Mouse (Mus musculus): ENCODE data around the gene Clps. TPM values are rescaled to one million over a fixed set of nuclear protein-coding genes. Genes with fewer than 3 reads are reported as not detected.

Clps gene
- not detected in 2 replicates for polyA plus RNA-seq (2014; fragmentation: Nextera tagmentation; extraction: Ambion mirVana)

DNA sequence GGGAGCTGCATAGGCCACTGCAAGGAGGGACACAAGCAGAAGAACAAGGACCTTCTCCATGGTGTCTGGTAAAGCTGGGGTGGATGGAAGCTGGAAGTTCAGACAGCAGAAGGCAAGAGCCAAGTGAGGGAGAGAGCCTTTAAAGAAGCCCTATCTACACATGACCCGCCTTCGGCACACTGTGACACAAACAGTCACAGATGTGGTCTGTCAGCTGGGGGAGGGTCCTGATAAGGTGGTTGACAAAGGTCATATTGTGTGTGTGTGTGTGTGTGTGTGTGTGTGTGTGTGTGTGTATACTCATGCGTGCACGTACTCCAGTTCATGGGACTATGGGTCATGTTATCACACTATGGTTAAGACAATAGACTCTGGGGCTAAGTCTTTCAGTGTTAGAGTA, at the start of gene Clps:
Clps (minus strand) TSS at position 169 of the 400 bp plus-strand sequence.
- DNase-seq (ENCODE audit: low spot score) (no peak), ATAC-seq (replicated peaks; ENCODE audit: low FRiP score) (no peak)
- 97% methylated on average over 4 of the region's 4 CpGs for WGBS
- no peaks in the 10 kb centered on the region for H3K36me3 ChIP-seq (ENCODE audit: control insufficient read depth, insufficient read depth, low read length)
- no peak within 1 kb of the TSS for H3K9ac ChIP-seq (ENCODE audit: low read length)
- H3K9me3 ChIP-seq (ENCODE audit: control insufficient read depth, low read length) = no peaks in the 10 kb centered on the region
- no peak within 1 kb of the TSS for H3K4me3 ChIP-seq (ENCODE audit: low read depth, low read length)
- H3K27ac ChIP-seq (ENCODE audit: low read depth, low read length) = no peak within 1 kb of the TSS
- no peaks in the 10 kb centered on the region for H3K27me3 ChIP-seq (ENCODE audit: control insufficient read depth, insufficient read depth, low read length)
- H3K4me2 ChIP-seq (ENCODE audit: low read depth, low read length, severe bottlenecking) = no peak within 1 kb of the TSS
- H3K4me1 ChIP-seq (replicated peaks; ENCODE audit: control insufficient read depth, insufficient read depth, low read length) = no peaks in the 10 kb centered on the region

DNA sequence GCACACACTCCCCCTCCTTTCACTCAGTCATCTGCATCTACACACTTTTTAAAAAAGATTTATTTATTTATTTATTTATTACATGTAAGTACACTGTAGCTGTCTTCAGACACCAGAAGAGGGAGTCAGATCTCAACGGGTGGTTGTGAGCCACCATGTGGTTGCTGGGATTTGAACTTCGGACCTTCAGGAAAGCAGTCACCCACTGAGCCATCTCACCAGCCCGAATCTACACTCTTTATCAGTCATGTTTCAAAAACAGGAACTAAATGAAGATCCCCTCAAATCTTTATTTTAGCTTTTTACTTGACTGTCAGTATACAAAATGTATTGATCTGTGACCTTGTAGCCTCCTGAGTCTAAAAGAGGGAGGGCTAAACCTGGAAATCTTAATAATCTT, 49.0 kb upstream of the Clps start:
- Histone ChIP-seq H3K4me1 (replicated peaks; ENCODE audit: control insufficient read depth, insufficient read depth, low read length) (no peaks in the 10 kb centered on the region), H3K27me3 (ENCODE audit: control insufficient read depth, insufficient read depth, low read length) (no peaks in the 10 kb centered on the region), H3K27ac (ENCODE audit: low read depth, low read length) (no peak overlapping the region), H3K9me3 (ENCODE audit: control insufficient read depth, low read length) (no peaks in the 10 kb centered on the region), H3K9ac (ENCODE audit: low read length) (no peak overlapping the region), H3K4me2 (ENCODE audit: low read depth, low read length, severe bottlenecking) (no peak overlapping the region), H3K4me3 (ENCODE audit: low read depth, low read length) (no peak overlapping the region), H3K36me3 (ENCODE audit: control insufficient read depth, insufficient read depth, low read length) (peaks cover 9% of the 10 kb centered on the region; the same call in 1 of the 2 replicates)
- ATAC-seq (replicated peaks; ENCODE audit: low FRiP score) (no peak), DNase-seq (ENCODE audit: low spot score) (no peak)
- WGBS = 87% methylated on average over 3 of the region's 3 CpGs

DNA sequence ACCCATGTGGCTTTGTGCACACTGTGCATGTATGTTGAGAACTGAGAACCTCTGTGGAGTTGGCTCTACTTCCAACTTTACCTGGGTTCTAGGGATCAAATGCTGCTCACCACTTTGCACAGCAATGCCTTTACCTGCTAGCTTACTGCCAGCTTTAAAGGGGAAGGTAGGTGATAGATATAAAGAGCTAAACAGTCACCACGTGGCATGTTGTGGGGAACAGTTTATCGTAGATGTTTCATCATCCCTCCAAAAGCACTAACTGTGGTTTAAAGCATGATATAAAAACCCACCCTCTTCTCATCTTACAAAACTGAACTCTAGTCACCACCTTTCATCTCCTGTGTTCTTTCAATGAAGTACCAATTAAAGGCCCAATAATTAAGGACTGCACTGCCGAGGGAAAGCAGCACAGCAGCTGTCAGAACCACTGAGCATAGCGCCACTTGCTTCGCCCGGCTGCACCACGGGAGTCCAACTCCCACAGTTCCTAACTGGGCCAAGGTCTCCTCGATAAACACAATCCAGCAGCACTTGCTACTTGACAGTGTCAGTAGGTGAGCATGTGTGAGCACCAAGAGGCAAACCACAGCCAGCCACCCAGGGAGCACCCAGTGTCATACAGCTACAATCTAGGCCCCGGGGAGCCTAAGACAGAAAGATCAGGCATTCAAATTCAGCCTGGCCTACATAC, 41.1 kb upstream of the Clps start:
- Histone ChIP-seq H3K27me3 (ENCODE audit: control insufficient read depth, insufficient read depth, low read length) (no peaks in the 10 kb centered on the region), H3K9me3 (ENCODE audit: control insufficient read depth, low read length) (no peaks in the 10 kb centered on the region), H3K4me3 (ENCODE audit: low read depth, low read length) (no peak overlapping the region), H3K36me3 (ENCODE audit: control insufficient read depth, insufficient read depth, low read length) (peaks cover 27% of the 10 kb centered on the region), H3K4me1 (replicated peaks; ENCODE audit: control insufficient read depth, insufficient read depth, low read length) (no peaks in the 10 kb centered on the region), H3K9ac (ENCODE audit: low read length) (no peak overlapping the region), H3K4me2 (ENCODE audit: low read depth, low read length, severe bottlenecking) (no peak overlapping the region), H3K27ac (ENCODE audit: low read depth, low read length) (no peak overlapping the region)
- WGBS = 87% methylated on average over 9 of the region's 9 CpGs
- DNase-seq (ENCODE audit: low spot score) = no peak
- no peak for ATAC-seq (replicated peaks; ENCODE audit: low FRiP score)

DNA sequence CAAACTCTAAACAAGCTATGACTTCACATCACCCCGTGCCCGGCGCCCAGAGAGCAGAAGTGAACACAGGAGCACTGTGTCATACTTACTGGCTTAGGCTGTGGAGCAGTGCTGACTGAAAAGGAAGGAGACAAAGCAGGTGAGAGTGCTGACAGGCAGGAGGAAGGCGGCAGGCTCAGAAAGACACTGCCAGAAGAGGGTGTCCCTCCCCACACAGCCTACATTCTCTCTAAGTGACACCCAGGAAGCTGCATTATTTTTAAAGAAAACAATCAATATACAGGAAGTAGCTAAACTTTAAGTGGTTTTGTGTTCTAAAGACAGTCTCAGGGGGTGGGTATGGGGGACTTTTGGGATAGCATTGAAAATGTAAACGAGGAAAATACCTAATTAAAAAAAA, 40.2 kb upstream of the Clps start:
- DNase-seq (ENCODE audit: low spot score) (no peak), ATAC-seq (replicated peaks; ENCODE audit: low FRiP score) (no peak)
- Histone ChIP-seq H3K9ac (ENCODE audit: low read length) (no peak overlapping the region), H3K36me3 (ENCODE audit: control insufficient read depth, insufficient read depth, low read length) (peaks cover 23% of the 10 kb centered on the region), H3K4me3 (ENCODE audit: low read depth, low read length) (no peak overlapping the region), H3K4me1 (replicated peaks; ENCODE audit: control insufficient read depth, insufficient read depth, low read length) (no peaks in the 10 kb centered on the region), H3K4me2 (ENCODE audit: low read depth, low read length, severe bottlenecking) (no peak overlapping the region), H3K27ac (ENCODE audit: low read depth, low read length) (no peak overlapping the region), H3K9me3 (ENCODE audit: control insufficient read depth, low read length) (no peaks in the 10 kb centered on the region), H3K27me3 (ENCODE audit: control insufficient read depth, insufficient read depth, low read length) (no peaks in the 10 kb centered on the region)
- WGBS = 87% methylated on average over 5 of the region's 5 CpGs

DNA sequence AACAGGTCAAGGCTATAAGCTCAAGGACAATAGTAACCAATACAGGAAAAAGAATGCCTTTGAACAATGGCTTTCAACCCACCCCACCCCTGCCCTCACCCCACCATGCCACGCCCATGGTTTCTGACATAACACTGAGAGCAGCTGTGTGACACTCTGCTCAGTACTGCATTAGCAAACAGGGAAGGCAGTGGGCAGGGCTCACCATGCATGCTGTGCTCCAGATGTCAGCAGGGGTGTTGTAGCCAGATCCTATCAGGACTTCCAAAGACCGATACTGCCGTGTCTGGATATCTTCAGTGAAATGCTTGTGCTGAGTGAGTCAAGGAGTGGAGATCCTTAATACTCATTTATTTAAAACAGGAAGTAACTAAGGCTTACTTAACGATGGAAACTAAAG, 33.4 kb upstream of the Clps start:
- H3K4me1 ChIP-seq (replicated peaks; ENCODE audit: control insufficient read depth, insufficient read depth, low read length) = no peaks in the 10 kb centered on the region
- H3K4me3 ChIP-seq (ENCODE audit: low read depth, low read length) = no peak overlapping the region
- no peaks in the 10 kb centered on the region for H3K9me3 ChIP-seq (ENCODE audit: control insufficient read depth, low read length)
- H3K4me2 ChIP-seq (ENCODE audit: low read depth, low read length, severe bottlenecking) = no peak overlapping the region
- WGBS = 85% methylated on average over 4 of the region's 4 CpGs
- H3K27ac ChIP-seq (ENCODE audit: low read depth, low read length) = no peak overlapping the region
- H3K36me3 ChIP-seq (ENCODE audit: control insufficient read depth, insufficient read depth, low read length) = peaks cover 22% of the 10 kb centered on the region
- ATAC-seq (replicated peaks; ENCODE audit: low FRiP score) (no peak), DNase-seq (ENCODE audit: low spot score) (no peak)
- H3K27me3 ChIP-seq (ENCODE audit: control insufficient read depth, insufficient read depth, low read length) = no peaks in the 10 kb centered on the region
- no peak overlapping the region for H3K9ac ChIP-seq (ENCODE audit: low read length)

DNA sequence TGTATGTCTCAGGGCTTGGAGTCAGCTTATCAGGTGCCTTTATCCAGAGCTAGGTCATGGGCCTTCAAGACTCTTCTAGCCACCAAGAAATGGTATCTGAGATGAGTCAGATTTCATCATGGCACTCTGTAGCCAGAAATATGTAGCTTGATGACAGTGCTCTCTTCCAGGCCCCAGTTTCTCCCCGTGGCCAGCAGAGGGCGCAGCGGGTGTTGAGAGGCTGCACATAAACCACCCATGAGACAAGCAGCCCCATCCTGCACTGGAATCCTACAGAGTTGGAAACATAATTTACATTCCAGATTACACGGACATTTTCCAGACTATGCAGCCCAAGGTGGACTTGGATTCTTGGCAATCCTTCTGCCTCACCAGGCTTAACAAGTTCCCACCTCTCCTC, 32.4 kb upstream of the Clps start:
- 27% methylated on average over 4 of the region's 4 CpGs for WGBS
- Histone ChIP-seq H3K36me3 (ENCODE audit: control insufficient read depth, insufficient read depth, low read length) (peaks cover 27% of the 10 kb centered on the region), H3K4me3 (ENCODE audit: low read depth, low read length) (no peak overlapping the region)

DNA sequence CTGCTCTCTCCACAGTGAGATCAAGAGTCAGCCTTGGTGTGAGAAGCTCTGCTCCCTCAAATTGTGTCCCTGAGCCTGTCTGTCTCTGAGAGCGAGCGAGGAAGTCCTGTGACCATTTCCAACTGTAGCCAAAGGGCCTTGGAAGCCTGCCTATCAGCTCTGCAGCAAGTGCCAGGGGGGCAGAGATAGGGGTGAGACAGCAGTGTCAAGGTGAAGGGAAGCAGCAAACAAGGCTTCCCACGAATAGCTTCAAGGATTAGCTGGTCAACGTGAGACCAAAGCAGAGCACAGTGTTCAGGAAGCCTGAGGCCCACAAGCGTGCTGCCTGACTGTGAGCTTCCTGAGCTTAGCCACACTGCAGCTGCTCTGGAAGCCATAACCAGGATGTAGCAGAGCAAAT, 30.9 kb upstream of the Clps start:
- H3K4me3 ChIP-seq (ENCODE audit: low read depth, low read length) = no peak overlapping the region
- no peak overlapping the region for H3K27ac ChIP-seq (ENCODE audit: low read depth, low read length)
- ATAC-seq (replicated peaks; ENCODE audit: low FRiP score) = no peak
- WGBS = 96% methylated on average over 5 of the region's 5 CpGs
- no peaks in the 10 kb centered on the region for H3K4me1 ChIP-seq (replicated peaks; ENCODE audit: control insufficient read depth, insufficient read depth, low read length)
- no peak overlapping the region for H3K4me2 ChIP-seq (ENCODE audit: low read depth, low read length, severe bottlenecking)
- H3K9ac ChIP-seq (ENCODE audit: low read length) = no peak overlapping the region
- peaks cover 22% of the 10 kb centered on the region for H3K36me3 ChIP-seq (ENCODE audit: control insufficient read depth, insufficient read depth, low read length)
- no peaks in the 10 kb centered on the region for H3K9me3 ChIP-seq (ENCODE audit: control insufficient read depth, low read length)
- no peaks in the 10 kb centered on the region for H3K27me3 ChIP-seq (ENCODE audit: control insufficient read depth, insufficient read depth, low read length)
- DNase-seq (ENCODE audit: low spot score) = no peak

More for the DNA sequence above, 32.4 kb upstream of the Clps start:
- Histone ChIP-seq H3K27ac (ENCODE audit: low read depth, low read length) (no peak overlapping the region), H3K4me1 (replicated peaks; ENCODE audit: control insufficient read depth, insufficient read depth, low read length) (no peaks in the 10 kb centered on the region), H3K9me3 (ENCODE audit: control insufficient read depth, low read length) (no peaks in the 10 kb centered on the region), H3K27me3 (ENCODE audit: control insufficient read depth, insufficient read depth, low read length) (no peaks in the 10 kb centered on the region), H3K9ac (ENCODE audit: low read length) (no peak overlapping the region), H3K4me2 (ENCODE audit: low read depth, low read length, severe bottlenecking) (no peak overlapping the region)
- no peak for ATAC-seq (replicated peaks; ENCODE audit: low FRiP score)
- peak; percentile 89 for DNase-seq (ENCODE audit: low spot score)

DNA sequence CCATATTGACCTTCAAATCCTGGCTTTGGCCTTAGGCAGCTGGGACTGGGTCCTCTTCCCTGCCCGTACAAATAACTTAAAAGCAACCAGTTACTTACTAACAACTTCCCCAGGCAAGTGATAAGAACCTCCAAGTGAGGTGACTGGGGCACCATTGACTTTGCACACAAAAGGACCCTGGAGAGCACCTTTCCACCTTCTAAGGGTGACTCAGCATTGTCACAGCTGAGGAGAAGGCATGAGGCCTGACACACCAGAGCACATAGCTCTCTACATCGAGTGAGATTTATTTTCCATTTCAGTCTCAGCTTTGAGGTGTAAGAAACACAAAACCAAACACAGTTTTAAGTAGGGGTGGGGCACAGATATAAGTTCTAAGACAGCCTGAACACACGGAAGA, 30.0 kb upstream of the Clps start:
- no peak overlapping the region for H3K27ac ChIP-seq (ENCODE audit: low read depth, low read length)
- no peaks in the 10 kb centered on the region for H3K9me3 ChIP-seq (ENCODE audit: control insufficient read depth, low read length)
- H3K36me3 ChIP-seq (ENCODE audit: control insufficient read depth, insufficient read depth, low read length) = peaks cover 22% of the 10 kb centered on the region
- 94% methylated on average over 3 of the region's 3 CpGs for WGBS
- ATAC-seq (replicated peaks; ENCODE audit: low FRiP score) (no peak), DNase-seq (ENCODE audit: low spot score) (no peak)
- H3K9ac ChIP-seq (ENCODE audit: low read length) = no peak overlapping the region
- no peaks in the 10 kb centered on the region for H3K4me1 ChIP-seq (replicated peaks; ENCODE audit: control insufficient read depth, insufficient read depth, low read length)
- no peaks in the 10 kb centered on the region for H3K27me3 ChIP-seq (ENCODE audit: control insufficient read depth, insufficient read depth, low read length)
- H3K4me3 ChIP-seq (ENCODE audit: low read depth, low read length) = no peak overlapping the region
- no peak overlapping the region for H3K4me2 ChIP-seq (ENCODE audit: low read depth, low read length, severe bottlenecking)

DNA sequence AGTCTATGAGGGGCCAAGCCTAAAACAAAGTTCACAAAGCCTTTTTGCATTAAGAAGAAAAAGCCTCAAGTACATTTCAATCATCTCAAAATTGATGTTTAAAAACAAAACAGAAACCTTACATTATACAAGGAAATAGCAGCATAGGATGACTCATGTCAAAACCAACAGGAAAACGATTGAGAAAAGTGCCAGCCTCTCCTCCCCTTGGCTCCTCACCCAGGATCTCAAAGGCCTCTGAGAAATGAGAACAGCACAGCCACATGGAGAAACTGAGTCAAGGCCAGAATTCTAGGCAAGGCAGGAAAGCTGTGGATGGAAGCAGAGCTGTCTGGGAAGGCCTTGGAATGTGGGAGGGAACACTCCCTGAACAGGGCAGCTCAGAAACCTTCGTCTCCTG, 28.0 kb upstream of the Clps start:
- 81% methylated on average over 2 of the region's 2 CpGs for WGBS
- ATAC-seq (replicated peaks; ENCODE audit: low FRiP score) (no peak), DNase-seq (ENCODE audit: low spot score) (no peak)
- Histone ChIP-seq H3K4me2 (ENCODE audit: low read depth, low read length, severe bottlenecking) (no peak overlapping the region), H3K4me1 (replicated peaks; ENCODE audit: control insufficient read depth, insufficient read depth, low read length) (no peaks in the 10 kb centered on the region), H3K36me3 (ENCODE audit: control insufficient read depth, insufficient read depth, low read length) (peaks cover 19% of the 10 kb centered on the region), H3K9me3 (ENCODE audit: control insufficient read depth, low read length) (no peaks in the 10 kb centered on the region), H3K4me3 (ENCODE audit: low read depth, low read length) (no peak overlapping the region), H3K27me3 (ENCODE audit: control insufficient read depth, insufficient read depth, low read length) (no peaks in the 10 kb centered on the region), H3K9ac (ENCODE audit: low read length) (no peak overlapping the region), H3K27ac (ENCODE audit: low read depth, low read length) (no peak overlapping the region)

Data from forebrain, embryonic 11.5 days (tissue).